Mouse (Mus musculus): ENCODE measurements around the gene Mon1a.

DNA sequence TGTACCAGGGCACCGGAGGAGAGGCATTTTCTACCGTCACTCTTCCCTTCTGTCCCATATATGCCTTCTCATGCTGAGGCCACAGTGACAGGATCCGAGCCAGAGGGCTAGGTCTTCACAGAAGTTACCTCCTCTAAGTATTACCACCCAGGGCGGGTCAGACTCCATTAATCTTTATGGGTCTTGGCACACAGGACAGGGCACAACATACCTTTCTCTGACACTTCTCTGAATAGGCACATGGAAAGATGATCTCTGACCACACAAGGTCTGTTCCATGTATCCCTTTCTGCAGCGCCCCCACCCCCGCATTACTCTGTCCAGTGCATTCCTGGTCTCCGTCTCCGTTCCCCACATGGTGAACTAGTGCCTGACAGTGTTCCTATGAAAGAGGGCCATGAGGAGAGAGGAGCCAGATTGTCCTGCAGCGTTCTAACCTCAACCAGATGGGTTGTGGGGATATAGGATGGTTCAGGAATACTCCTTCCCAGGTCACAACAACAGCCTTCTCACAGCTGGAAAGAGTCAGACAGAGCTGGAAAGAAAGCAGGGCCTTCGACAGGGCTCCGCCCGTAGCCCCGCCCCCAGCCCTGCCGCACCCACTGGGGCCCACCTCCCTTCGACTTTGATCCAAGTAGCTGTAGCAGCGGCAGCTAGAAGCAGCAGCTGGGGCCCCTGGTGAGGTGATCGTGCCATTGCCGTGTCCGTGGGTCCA, 18.5 kb downstream of the Mon1a start, which contains the start of gene Mst1r:
- TF ChIP-seq CTCF (IDR thresholded peaks at IDR 0.05; ENCODE audit: borderline replicate concordance, control insufficient read depth, extremely low read depth, insufficient read depth, low read length, poor library complexity) (no peak; the same call in 1 of the 2 replicates), POLR2A (IDR thresholded peaks at IDR 0.05; ENCODE audit: control insufficient read depth, extremely low read depth, insufficient read depth, low read length, poor library complexity) (no peak)
